Mouse (Mus musculus) T-cell, adult 2 months (primary cell): Measurements from ENCODE around the gene Mum1.
A peak's percentile ranks its signal among the peaks of the same experiment; 100 is the strongest.
"Not testable (repeated sequence)": the region's sequence is repeated elsewhere in the genome, so short reads cannot be mapped to it uniquely, and the experiment has no call there.

ENCODE experiments used
- DNase-seq: peaks from one replicate; pipeline ENCODE4 v3.0.0; 2022; ENCODE audit warnings: low spot score

Gene Mum1

GRCm38 (mm10) chr10:80208248-80208647 is 18.0 kb upstream of the Mum1 start:
- no peak for DNase-seq

GRCm38 (mm10) chr10:80208841-80209371 is 17.3 kb upstream of the Mum1 start:
- no peak for DNase-seq

GRCm38 (mm10) chr10:80211547-80212103 is 14.6 kb upstream of the Mum1 start:
- peak; percentile 38 for DNase-seq

- no peak for DNase-seq
Measured at GRCm38 (mm10) chr10:80215048-80215772, 11.0 kb upstream of the Mum1 start.

GRCm38 (mm10) chr10:80220676-80221075 is 5.6 kb upstream of the Mum1 start:
- no peak for DNase-seq

GRCm38 (mm10) chr10:80223137-80223536 is 3.1 kb upstream of the Mum1 start:
- DNase-seq, result not testable (repeated sequence)

GRCm38 (mm10) chr10:80226071-80226415 is 191 bp upstream of the Mum1 start:
- DNase-seq, result no peak

GRCm38 (mm10) chr10:80227166-80227539 is 919 bp downstream of the Mum1 start:
- no peak for DNase-seq

GRCm38 (mm10) chr10:80227877-80228775 is 1.9 kb downstream of the Mum1 start:
- DNase-seq, result no peak

- DNase-seq, result no peak
Measured at GRCm38 (mm10) chr10:80236145-80236825, 10.1 kb downstream of the Mum1 start.

- DNase-seq, result no peak
Measured at GRCm38 (mm10) chr10:80237020-80237419, 10.8 kb downstream of the Mum1 start.

- no peak for DNase-seq
Measured at GRCm38 (mm10) chr10:80238306-80238705, 12.1 kb downstream of the Mum1 start.

- DNase-seq, result no peak
Measured at GRCm38 (mm10) chr10:80239791-80240190, 13.6 kb downstream of the Mum1 start.

GRCm38 (mm10) chr10:80242088-80242487 is 15.9 kb downstream of the Mum1 start:
- DNase-seq, result no peak

GRCm38 (mm10) chr10:80242607-80243006 is 16.4 kb downstream of the Mum1 start:
- no peak for DNase-seq

GRCm38 (mm10) chr10:80244791-80245399 is 18.7 kb downstream of the Mum1 start:
- DNase-seq, result peak; percentile 43

GRCm38 (mm10) chr10:80245600-80245999 is 19.4 kb downstream of the Mum1 start:
- peak; percentile 69 for DNase-seq

- DNase-seq, result no peak
Measured at GRCm38 (mm10) chr10:80247849-80248248, 21.6 kb downstream of the Mum1 start.

GRCm38 (mm10) chr10:80248437-80248836 is 22.2 kb downstream of the Mum1 start:
- not testable (repeated sequence) for DNase-seq

GRCm38 (mm10) chr10:80248971-80249640 is 22.9 kb downstream of the Mum1 start, which contains the start of gene Ndufs7:
TSS of gene Ndufs7 (plus strand) at chr10:80249121.
- DNase-seq, result peak; percentile 97

- DNase-seq, result no peak
Measured at GRCm38 (mm10) chr10:80250059-80250458, 23.8 kb downstream of the Mum1 start.
